Comparison of ENCODE assay signal across 13 mouse cellular contexts in genomic region chr5:103694094-103694493, GRCm38 (mm10). TPM values are rescaled to one million over a fixed set of nuclear protein-coding genes. Genes with fewer than 3 reads are reported as not detected.
DNase-seq lines count a peak whose midpoint lies in the region; ATAC-seq and TF ChIP-seq lines count a peak whose summit lies in the region.
"Had no signal": no experiment of that assay in that cellular context is flagged by ENCODE, and none has a peak within 500 bp of the region (broad histone marks: within the 10 kb centered on the region; RNA-seq: fewer than 3 reads in every experiment).

No protein-coding gene starts in this region.

- no peak for TF ChIP-seq EP300 in CH12.LX (IDR thresholded peaks at IDR 0.05; ENCODE audit: low read length)

- H3K36me3 ChIP-seq in kidney, embryonic 16.5 days (ENCODE audit: insufficient read depth, low read length), result no peaks in the 10 kb centered on the region
- H3K36me3 ChIP-seq in CH12.LX (replicated peaks in 1 of 2; ENCODE audit: control insufficient read depth in 1 of 2, insufficient read depth in 1 of 2, low read length in 1 of 2), result peaks cover 0 to 4% of the 10 kb centered on the region in 2 experiments
- H3K36me3 ChIP-seq in E14TG2a.4 (ENCODE audit: insufficient read depth, low read length), result peaks cover 19% of the 10 kb centered on the region
- H3K36me3 ChIP-seq in liver, embryonic 15.5 days (replicated peaks), result no peaks in the 10 kb centered on the region

- in situ Hi-C loops in CH12.LX (cut with MboI; ENCODE audit: low pct_ligation_motif_present, low pct_unique_long_range_greater_than_20kb, low sequenced_read_pairs), result no loop called here

- no peak for TF ChIP-seq CTCF in CH12.LX (conservative IDR thresholded peaks at IDR 0.05 in 1 of 2, IDR thresholded peaks at IDR 0.05 in 1 of 2; ENCODE audit: low read depth in 2 of 2, low read length in 2 of 2)
- no peak for TF ChIP-seq CTCF in E14TG2a.4 (conservative IDR thresholded peaks at IDR 0.05; ENCODE audit: low read length)

- H3K9ac ChIP-seq in kidney, embryonic 16.5 days (replicated peaks; ENCODE audit: low read length), result no peak overlapping the region
- H3K9ac ChIP-seq in CH12.LX (ENCODE audit: insufficient read depth, low read depth), result peak overlapping the region; percentile 89
- H3K9ac ChIP-seq in liver, embryonic 15.5 days, result no peak overlapping the region
- H3K9ac ChIP-seq: hindbrain, embryonic 14.5 days had no signal

- peak overlapping the region; percentile 99 for H3K4me2 ChIP-seq in kidney, embryonic 16.5 days (replicated peaks; ENCODE audit: low read depth, low read length)
- peak overlapping the region; percentile 94 for H3K4me2 ChIP-seq in CH12.LX (ENCODE audit: insufficient read depth, low read depth, poor library complexity, severe bottlenecking)
- peak overlapping the region; percentile 1; the same call in 1 of the 2 replicates for H3K4me2 ChIP-seq in liver, embryonic 15.5 days

- no peak for TF ChIP-seq POLR2A in CH12.LX (IDR thresholded peaks at IDR 0.05; ENCODE audit: low read depth, low read length)

- ATAC-seq in kidney, embryonic 16.5 days (ENCODE audit: low FRiP score, low TSS enrichment), result no peak
- ATAC-seq in liver, embryonic 15.5 days (ENCODE audit: insufficient read depth), result no peak

- TF ChIP-seq RAD21 in CH12.LX (IDR thresholded peaks at IDR 0.05; ENCODE audit: low read depth, low read length), result no peak

- no peaks in the 10 kb centered on the region for H3K9me3 ChIP-seq in kidney, embryonic 16.5 days (ENCODE audit: low read length)
- H3K9me3 ChIP-seq in CH12.LX (replicated peaks; ENCODE audit: low read length), result no peaks in the 10 kb centered on the region
- no peaks in the 10 kb centered on the region for H3K9me3 ChIP-seq in E14TG2a.4 (ENCODE audit: low read length)
- H3K9me3 ChIP-seq in liver, embryonic 15.5 days (replicated peaks), result no peaks in the 10 kb centered on the region

- H3K27me3 ChIP-seq in kidney, embryonic 16.5 days (ENCODE audit: insufficient read depth, low read length), result peaks cover 8% of the 10 kb centered on the region; the same call in 1 of the 2 replicates
- H3K27me3 ChIP-seq in CH12.LX (replicated peaks) (no peaks in the 10 kb centered on the region), E14TG2a.4 (ENCODE audit: insufficient read depth, low read length) (no peaks in the 10 kb centered on the region)
- H3K27me3 ChIP-seq in liver, embryonic 15.5 days, result peaks cover 67% of the 10 kb centered on the region

- no peak overlapping the region for H3K27ac ChIP-seq in kidney, embryonic 16.5 days (ENCODE audit: low read length)
- H3K27ac ChIP-seq in CH12.LX (ENCODE audit: insufficient read depth, low read depth), result peak overlapping the region; percentile 80; the same call in 1 of the 2 replicates
- no peak overlapping the region for H3K27ac ChIP-seq in liver, embryonic 15.5 days (replicated peaks)
- H3K27ac ChIP-seq: hindbrain, embryonic 14.5 days had no signal

- H3K4me3 ChIP-seq in kidney, embryonic 16.5 days (ENCODE audit: low read length), result peak overlapping the region; percentile 75
- H3K4me3 ChIP-seq in CH12.LX (replicated peaks in 1 of 3; ENCODE audit: low read depth in 2 of 3, low read length in 2 of 3, poor library complexity in 1 of 3) (peak overlapping the region; percentile 76 to 99 (median 93)), E14TG2a.4 (replicated peaks; ENCODE audit: low read length) (peak overlapping the region; percentile 95)
- peak overlapping the region; percentile 71 for H3K4me3 ChIP-seq in liver, embryonic 15.5 days (replicated peaks)

- H3K79me2 ChIP-seq in CH12.LX (replicated peaks; ENCODE audit: control insufficient read depth, extremely low read depth, insufficient read depth, poor library complexity, severe bottlenecking), result peaks cover 58% of the 10 kb centered on the region

- dilution Hi-C loops in CH12.LX (cut with MboI; ENCODE audit: extremely low pct_ligation_motif_present, extremely low pct_unique_long_range_greater_than_20kb, low sequenced_read_pairs), result no loop called here

- WGBS in kidney, embryonic 16.5 days, result 39% methylated on average over 6 of the region's 6 CpGs
- WGBS in liver, embryonic 15.5 days (ENCODE audit: insufficient replicate concordance), result 44% methylated on average over 6 of the region's 6 CpGs

- DNase-seq in kidney, postnatal 36 days, result no peak
- DNase-seq in CH12.LX (ENCODE audit: extremely low read depth), result no peak
- no peak for DNase-seq in cerebellum, adult 9-11 months
- no peak for DNase-seq in ovary, postnatal 14 days (ENCODE audit: low spot score)
- no peak for DNase-seq in testis, postnatal 10 days (ENCODE audit: low spot score)
- DNase-seq: adrenal gland, adult 8-10 months had no signal

- H3K4me1 ChIP-seq in kidney, embryonic 16.5 days (ENCODE audit: insufficient read depth, low read length), result 0 out of 2 replicates have a peak, but pooled peaks cover 12% of the 10 kb centered on the region
- H3K4me1 ChIP-seq in CH12.LX (ENCODE audit: control insufficient read depth in 1 of 2, insufficient read depth in 2 of 2), result peaks cover 4 to 34% of the 10 kb centered on the region in 2 experiments; a peak in 3 of 4 replicates
- H3K4me1 ChIP-seq in E14TG2a.4 (replicated peaks; ENCODE audit: low read depth, low read length), result peaks cover 80% of the 10 kb centered on the region
- peaks cover 24% of the 10 kb centered on the region for H3K4me1 ChIP-seq in liver, embryonic 15.5 days (replicated peaks)

TF ChIP-seq in CH12.LX, 34 proteins besides CTCF, POLR2A, EP300 and RAD21:
- TF ChIP-seq CHD1 (IDR thresholded peaks at IDR 0.05; ENCODE audit: low read depth, low read length) (0 out of 2 replicates have a peak, but pooled peaks have one; percentile 13), ZKSCAN1 (IDR thresholded peaks at IDR 0.05; ENCODE audit: borderline replicate concordance, low read depth, low read length) (no peak), JUN (IDR thresholded peaks at IDR 0.05; ENCODE audit: insufficient read depth, low read depth, low read length) (no peak), MXI1 (IDR thresholded peaks at IDR 0.05; ENCODE audit: low read depth, low read length) (0 out of 2 replicates have a peak, but pooled peaks have one; percentile 4)

RNA-seq across cellular contexts. Expression of gene Aff1, which starts 1.9 kb away (rescaled TPM):
- polyA plus RNA-seq in kidney, embryonic 16.5 days (2015; fragmentation: Nextera tagmentation; extraction: Ambion mirVana), result 13.2 and 14.5 TPM in 2 replicates
- total RNA-seq in CH12.LX (2012; rRNA removed) (20.7 and 21.8 TPM in 2 replicates), CH12.LX (2014; rRNA removed) (12.0 and 13.2 TPM in 2 replicates)
- polyA plus RNA-seq in CH12.LX (2012; ENCODE audit: insufficient read length, low read depth), result 32.7 and 38.9 TPM in 2 replicates
- polyA plus RNA-seq in liver, embryonic 15.5 days (2015; fragmentation: Nextera tagmentation; extraction: Ambion mirVana), result 14.3 and 17.9 TPM in 2 replicates

RNA-seq across cellular contexts. Expression of gene 1700016H13Rik, which starts 38.3 kb away (rescaled TPM):
- 0.14 TPM in 1 of 2 replicates, not detected in the other for polyA plus RNA-seq in kidney, embryonic 16.5 days (2015; fragmentation: Nextera tagmentation; extraction: Ambion mirVana)
- not detected in 2 replicates for total RNA-seq in CH12.LX (2012; rRNA removed)
- not detected in 2 replicates for total RNA-seq in CH12.LX (2014; rRNA removed)
- polyA plus RNA-seq in CH12.LX (2012; ENCODE audit: insufficient read length, low read depth), result not detected in 2 replicates
- polyA plus RNA-seq in liver, embryonic 15.5 days (2015; fragmentation: Nextera tagmentation; extraction: Ambion mirVana), result not detected in 2 replicates
- total RNA-seq: adrenal gland, adult 8-10 months; layer of hippocampus, postnatal 10 days had no signal
- polyA plus RNA-seq: heart, embryonic 11.5 days; spleen, adult 2 months had no signal

Comparison
In these comparisons a context has a peak if more than half of its experiments do, and no peak if none do; other contexts are left out.
1. H3K4me2 ChIP-seq: peak in every context shown above with its lines; median percentile 99 in kidney, embryonic 16.5 days; 94 in CH12.LX; 1 in liver, embryonic 15.5 days.